Mouse (Mus musculus): ENCODE measurements around the gene Itga4.

DNA sequence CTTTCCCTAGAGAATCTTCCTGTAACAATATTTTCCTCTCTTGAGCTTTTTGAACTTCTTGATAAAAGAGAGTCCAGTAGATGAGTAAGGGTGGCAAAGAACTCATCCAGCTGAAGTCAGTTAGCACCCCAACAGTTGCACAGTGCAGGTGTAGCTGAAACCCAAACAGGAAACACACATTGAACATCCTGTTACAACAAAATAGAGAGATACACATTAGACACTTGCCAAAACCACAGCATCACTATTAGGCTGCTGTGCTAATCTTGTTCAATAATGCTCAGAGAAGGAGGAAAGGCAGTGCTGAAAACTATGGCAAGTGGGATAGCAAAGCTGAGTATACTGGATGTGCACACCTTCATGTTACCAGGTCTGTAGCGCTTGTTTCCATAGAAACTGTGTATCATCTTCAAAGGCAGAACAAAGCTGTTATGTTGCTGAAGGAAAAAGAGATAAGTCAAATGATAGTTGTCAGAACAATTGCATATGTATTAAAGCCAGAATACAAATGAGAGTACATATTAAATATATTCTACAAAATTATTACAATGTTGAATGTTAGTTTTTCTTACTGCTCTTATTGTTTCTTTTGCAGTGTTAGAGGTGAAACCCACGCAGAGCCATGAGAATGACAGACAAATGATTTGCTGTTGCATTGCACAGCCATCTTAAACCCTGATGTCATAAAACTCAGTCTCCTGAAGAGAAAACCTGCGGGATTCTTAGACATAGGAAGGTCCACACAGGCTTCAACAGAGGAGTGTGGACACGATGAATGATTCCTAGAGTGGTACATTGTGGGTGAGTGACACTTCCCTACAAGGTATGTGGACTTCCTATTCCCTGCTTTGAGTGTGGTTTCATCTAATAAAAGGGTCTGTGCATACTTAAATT lies 23.9 kb upstream of the Itga4 start:
- TF ChIP-seq ZNF384 (IDR thresholded peaks at IDR 0.05; ENCODE audit: low read depth, low read length), result no peak
- no peak for TF ChIP-seq CHD2 (IDR thresholded peaks at IDR 0.05; ENCODE audit: low read depth, low read length)
- no peak for TF ChIP-seq HCFC1 (IDR thresholded peaks at IDR 0.05; ENCODE audit: borderline replicate concordance, insufficient read depth, low read length)

All from ES-E14 (cell line).